Mouse (Mus musculus): ENCODE measurements at regions not wholly inside any gene's neighbourhood (a gene's known extent, or its start where the extent isn't known, plus 50 kb on each side); places are given as distances from the start of the nearest gene placed in this dataset.

GRCm38 (mm10) chr1:161329218-161329617, 66.0 kb upstream of the Tnfsf4 start:
- TF ChIP-seq EP300 (IDR thresholded peaks at IDR 0.05; ENCODE audit: low read depth), result no peak
- no peak for TF ChIP-seq CTCF (IDR thresholded peaks at IDR 0.05; ENCODE audit: low read depth)

GRCm38 (mm10) chr1:161333151-161333550, 62.1 kb upstream of the Tnfsf4 start:
- DNase-seq (ENCODE audit: low read depth in 3 of 3, low spot score in 3 of 3), result no peak
- no peaks in the 10 kb centered on the region for H3K9me3 ChIP-seq (ENCODE audit: control insufficient read depth, low read length)
- H3K27ac ChIP-seq, result no peak overlapping the region
- 32% methylated on average over 3 of the region's 3 CpGs for WGBS (ENCODE audit: insufficient replicate concordance)
- H3K36me3 ChIP-seq (replicated peaks; ENCODE audit: control insufficient read depth, insufficient read depth, low read depth), result no peaks in the 10 kb centered on the region
- H3K27me3 ChIP-seq (ENCODE audit: control insufficient read depth, insufficient read depth, low read length), result no peaks in the 10 kb centered on the region
- no peak overlapping the region for H3K4me3 ChIP-seq (ENCODE audit: insufficient read depth in 1 of 2, low read depth in 2 of 2, low read length in 2 of 2)
- H3K4me2 ChIP-seq (ENCODE audit: low read depth), result no peak overlapping the region
- H3K9ac ChIP-seq (replicated peaks), result no peak overlapping the region
- ATAC-seq (ENCODE audit: insufficient read depth), result no peak
- H3K4me1 ChIP-seq (replicated peaks; ENCODE audit: control insufficient read depth in 2 of 2, insufficient read depth in 2 of 2, low read length in 1 of 2), result no peaks in the 10 kb centered on the region
- TF ChIP-seq CTCF (IDR thresholded peaks at IDR 0.05; ENCODE audit: low read depth) (no peak), EP300 (IDR thresholded peaks at IDR 0.05; ENCODE audit: low read depth) (no peak)

More at GRCm38 (mm10) chr1:161329218-161329617, 66.0 kb upstream of the Tnfsf4 start:
- Histone ChIP-seq H3K4me2 (ENCODE audit: low read depth) (no peak overlapping the region), H3K4me1 (replicated peaks; ENCODE audit: control insufficient read depth in 2 of 2, insufficient read depth in 2 of 2, low read length in 1 of 2) (no peaks in the 10 kb centered on the region), H3K27ac (no peak overlapping the region), H3K9ac (replicated peaks) (no peak overlapping the region), H3K36me3 (replicated peaks; ENCODE audit: control insufficient read depth, insufficient read depth, low read depth) (no peaks in the 10 kb centered on the region), H3K27me3 (ENCODE audit: control insufficient read depth, insufficient read depth, low read length) (no peaks in the 10 kb centered on the region), H3K9me3 (ENCODE audit: control insufficient read depth, low read length) (no peaks in the 10 kb centered on the region), H3K4me3 (ENCODE audit: insufficient read depth in 1 of 2, low read depth in 2 of 2, low read length in 2 of 2) (no peak overlapping the region)
- WGBS (ENCODE audit: insufficient replicate concordance), result 51% methylated on average over 1 of the region's 1 CpGs
- DNase-seq (ENCODE audit: low read depth in 3 of 3, low spot score in 3 of 3) (no peak), ATAC-seq (ENCODE audit: insufficient read depth) (no peak)

GRCm38 (mm10) chr1:161345111-161345510, 50.1 kb upstream of the Tnfsf4 start:
- H3K27ac ChIP-seq, result no peak overlapping the region
- H3K27me3 ChIP-seq (ENCODE audit: control insufficient read depth, insufficient read depth, low read length), result no peaks in the 10 kb centered on the region
- no peak overlapping the region for H3K9ac ChIP-seq (replicated peaks)
- H3K4me2 ChIP-seq (ENCODE audit: low read depth), result no peak overlapping the region
- no peak for DNase-seq (ENCODE audit: low read depth in 3 of 3, low spot score in 3 of 3)
- H3K4me3 ChIP-seq (ENCODE audit: insufficient read depth in 1 of 2, low read depth in 2 of 2, low read length in 2 of 2), result no peak overlapping the region
- TF ChIP-seq EP300 (IDR thresholded peaks at IDR 0.05; ENCODE audit: low read depth) (no peak), CTCF (IDR thresholded peaks at IDR 0.05; ENCODE audit: low read depth) (no peak)
- H3K9me3 ChIP-seq (ENCODE audit: control insufficient read depth, low read length), result no peaks in the 10 kb centered on the region
- 15% methylated on average over 2 of the region's 2 CpGs for WGBS (ENCODE audit: insufficient replicate concordance)
- H3K36me3 ChIP-seq (replicated peaks; ENCODE audit: control insufficient read depth, insufficient read depth, low read depth), result no peaks in the 10 kb centered on the region
- ATAC-seq (ENCODE audit: insufficient read depth), result no peak
- H3K4me1 ChIP-seq (replicated peaks; ENCODE audit: control insufficient read depth in 2 of 2, insufficient read depth in 2 of 2, low read length in 1 of 2), result no peaks in the 10 kb centered on the region
